Mouse (Mus musculus): ENCODE measurements around the gene Man1a2. TPM values are rescaled to one million over a fixed set of nuclear protein-coding genes. Genes with fewer than 3 reads are reported as not detected.

The Man1a2 gene
- polyA plus RNA-seq, 1 experiment from 2014 or later = 39.1 TPM

- H3K9me3 ChIP-seq = no peaks in the 10 kb centered on the region
- 80% methylated on average over 3 of the region's 3 CpGs for WGBS
- no peaks in the 10 kb centered on the region for H3K4me1 ChIP-seq
- H3K27me3 ChIP-seq = no peaks in the 10 kb centered on the region
- no peak overlapping the region for H3K27ac ChIP-seq (replicated peaks)
- no peaks in the 10 kb centered on the region for H3K36me3 ChIP-seq
- no peak for ATAC-seq (replicated peaks)
- H3K4me2 ChIP-seq (replicated peaks) = no peak overlapping the region
- H3K9ac ChIP-seq (replicated peaks) = no peak overlapping the region
- H3K4me3 ChIP-seq = no peak overlapping the region
Measured at GRCm38 (mm10) chr3:100552171-100552570, 133.1 kb downstream of the Man1a2 start.

- no peaks in the 10 kb centered on the region for H3K4me1 ChIP-seq
- WGBS = 92% methylated on average over 3 of the region's 3 CpGs
- no peaks in the 10 kb centered on the region for H3K36me3 ChIP-seq
- no peak for ATAC-seq (replicated peaks)
- H3K4me3 ChIP-seq = no peak overlapping the region
- no peak overlapping the region for H3K27ac ChIP-seq (replicated peaks)
- no peaks in the 10 kb centered on the region for H3K27me3 ChIP-seq
- H3K9me3 ChIP-seq = no peaks in the 10 kb centered on the region
- no peak overlapping the region for H3K9ac ChIP-seq (replicated peaks)
- H3K4me2 ChIP-seq (replicated peaks) = no peak overlapping the region
Measured at GRCm38 (mm10) chr3:100547913-100548292, 137.4 kb downstream of the Man1a2 start.

GRCm38 (mm10) chr3:100547162-100547912 lies 138.0 kb downstream of the Man1a2 start:
- H3K9me3 ChIP-seq = no peaks in the 10 kb centered on the region
- H3K4me1 ChIP-seq = no peaks in the 10 kb centered on the region
- no peak overlapping the region for H3K4me2 ChIP-seq (replicated peaks)
- no peak overlapping the region for H3K4me3 ChIP-seq
- H3K27ac ChIP-seq (replicated peaks) = no peak overlapping the region
- 86% methylated on average over 10 of the region's 10 CpGs for WGBS
- H3K27me3 ChIP-seq = no peaks in the 10 kb centered on the region
- ATAC-seq (replicated peaks) = no peak
- no peaks in the 10 kb centered on the region for H3K36me3 ChIP-seq
- no peak overlapping the region for H3K9ac ChIP-seq (replicated peaks)

GRCm38 (mm10) chr3:100536686-100537085 lies 148.6 kb downstream of the Man1a2 start:
- H3K9ac ChIP-seq (replicated peaks) = no peak overlapping the region

GRCm38 (mm10) chr3:100535902-100536301 lies 149.4 kb downstream of the Man1a2 start:
- H3K27me3 ChIP-seq = no peaks in the 10 kb centered on the region
- no peak overlapping the region for H3K9ac ChIP-seq (replicated peaks)
- no peaks in the 10 kb centered on the region for H3K36me3 ChIP-seq
- no peaks in the 10 kb centered on the region for H3K9me3 ChIP-seq
- H3K4me1 ChIP-seq = no peaks in the 10 kb centered on the region
- 74% methylated on average over 4 of the region's 4 CpGs for WGBS
- no peak overlapping the region for H3K4me2 ChIP-seq (replicated peaks)
- ATAC-seq (replicated peaks) = no peak
- no peak overlapping the region for H3K27ac ChIP-seq (replicated peaks)
- H3K4me3 ChIP-seq = no peak overlapping the region

More at GRCm38 (mm10) chr3:100536686-100537085, 148.6 kb downstream of the Man1a2 start:
- 98% methylated on average over 2 of the region's 2 CpGs for WGBS
- H3K27me3 ChIP-seq = no peaks in the 10 kb centered on the region
- H3K4me2 ChIP-seq (replicated peaks) = no peak overlapping the region
- no peak overlapping the region for H3K27ac ChIP-seq (replicated peaks)
- no peak overlapping the region for H3K4me3 ChIP-seq
- H3K36me3 ChIP-seq = no peaks in the 10 kb centered on the region
- no peaks in the 10 kb centered on the region for H3K9me3 ChIP-seq
- H3K4me1 ChIP-seq = no peaks in the 10 kb centered on the region
- no peak for ATAC-seq (replicated peaks)

- Histone ChIP-seq H3K4me3 (no peak overlapping the region), H3K4me2 (replicated peaks) (no peak overlapping the region), H3K27me3 (no peaks in the 10 kb centered on the region), H3K9ac (replicated peaks) (no peak overlapping the region), H3K4me1 (no peaks in the 10 kb centered on the region), H3K36me3 (no peaks in the 10 kb centered on the region), H3K9me3 (no peaks in the 10 kb centered on the region), H3K27ac (replicated peaks) (no peak overlapping the region)
- WGBS = 59% methylated on average over 3 of the region's 3 CpGs
- no peak for ATAC-seq (replicated peaks)
Measured at GRCm38 (mm10) chr3:100535298-100535697, 150.0 kb downstream of the Man1a2 start.

GRCm38 (mm10) chr3:100534394-100534793 lies 150.9 kb downstream of the Man1a2 start:
- Histone ChIP-seq H3K9ac (replicated peaks) (no peak overlapping the region), H3K9me3 (no peaks in the 10 kb centered on the region), H3K4me2 (replicated peaks) (no peak overlapping the region), H3K36me3 (no peaks in the 10 kb centered on the region), H3K27me3 (no peaks in the 10 kb centered on the region), H3K4me1 (no peaks in the 10 kb centered on the region), H3K4me3 (no peak overlapping the region), H3K27ac (replicated peaks) (no peak overlapping the region)
- 79% methylated on average over 3 of the region's 3 CpGs for WGBS
- no peak for ATAC-seq (replicated peaks)

GRCm38 (mm10) chr3:100533429-100533828 lies 151.9 kb downstream of the Man1a2 start:
- Histone ChIP-seq H3K4me3 (no peak overlapping the region), H3K4me2 (replicated peaks) (no peak overlapping the region), H3K4me1 (no peaks in the 10 kb centered on the region), H3K27me3 (no peaks in the 10 kb centered on the region), H3K9me3 (no peaks in the 10 kb centered on the region), H3K36me3 (no peaks in the 10 kb centered on the region), H3K9ac (replicated peaks) (no peak overlapping the region), H3K27ac (replicated peaks) (no peak overlapping the region)
- ATAC-seq (replicated peaks) = no peak

- no peak overlapping the region for H3K4me3 ChIP-seq
- no peaks in the 10 kb centered on the region for H3K4me1 ChIP-seq
- H3K36me3 ChIP-seq = no peaks in the 10 kb centered on the region
- 91% methylated on average over 5 of the region's 5 CpGs for WGBS
- no peaks in the 10 kb centered on the region for H3K27me3 ChIP-seq
- no peak overlapping the region for H3K9ac ChIP-seq (replicated peaks)
- no peak overlapping the region for H3K4me2 ChIP-seq (replicated peaks)
- no peak for ATAC-seq (replicated peaks)
- no peak overlapping the region for H3K27ac ChIP-seq (replicated peaks)
- no peaks in the 10 kb centered on the region for H3K9me3 ChIP-seq
Measured at GRCm38 (mm10) chr3:100530919-100531318, 154.4 kb downstream of the Man1a2 start.

- no peaks in the 10 kb centered on the region for H3K36me3 ChIP-seq
- H3K4me2 ChIP-seq (replicated peaks) = no peak overlapping the region
- H3K27ac ChIP-seq (replicated peaks) = no peak overlapping the region
- no peak overlapping the region for H3K4me3 ChIP-seq
- no peak for ATAC-seq (replicated peaks)
- no peaks in the 10 kb centered on the region for H3K4me1 ChIP-seq
- H3K9ac ChIP-seq (replicated peaks) = no peak overlapping the region
- 91% methylated on average over 7 of the region's 7 CpGs for WGBS
- H3K9me3 ChIP-seq = no peaks in the 10 kb centered on the region
- H3K27me3 ChIP-seq = no peaks in the 10 kb centered on the region
Measured at GRCm38 (mm10) chr3:100530244-100530788, 155.0 kb downstream of the Man1a2 start.

GRCm38 (mm10) chr3:100522671-100523070 lies 162.6 kb downstream of the Man1a2 start:
- ATAC-seq (replicated peaks) = no peak
- H3K9me3 ChIP-seq = no peaks in the 10 kb centered on the region
- no peaks in the 10 kb centered on the region for H3K4me1 ChIP-seq
- no peak overlapping the region for H3K27ac ChIP-seq (replicated peaks)
- no peak overlapping the region for H3K9ac ChIP-seq (replicated peaks)
- no peak overlapping the region for H3K4me3 ChIP-seq
- WGBS = 84% methylated on average over 7 of the region's 7 CpGs
- no peak overlapping the region for H3K4me2 ChIP-seq (replicated peaks)
- H3K36me3 ChIP-seq = no peaks in the 10 kb centered on the region
- no peaks in the 10 kb centered on the region for H3K27me3 ChIP-seq

- Histone ChIP-seq H3K4me2 (replicated peaks) (no peak overlapping the region), H3K27ac (replicated peaks) (no peak overlapping the region), H3K27me3 (no peaks in the 10 kb centered on the region), H3K9ac (replicated peaks) (no peak overlapping the region), H3K4me1 (no peaks in the 10 kb centered on the region), H3K4me3 (no peak overlapping the region), H3K9me3 (no peaks in the 10 kb centered on the region), H3K36me3 (no peaks in the 10 kb centered on the region)
- no peak for ATAC-seq (replicated peaks)
- WGBS = 56% methylated on average over 1 of the region's 1 CpGs
Measured at GRCm38 (mm10) chr3:100521626-100522025, 163.7 kb downstream of the Man1a2 start.

GRCm38 (mm10) chr3:100515754-100516141 lies 169.6 kb downstream of the Man1a2 start:
- Histone ChIP-seq H3K4me3 (no peak overlapping the region), H3K4me2 (replicated peaks) (no peak overlapping the region), H3K9ac (replicated peaks) (no peak overlapping the region), H3K9me3 (no peaks in the 10 kb centered on the region), H3K4me1 (no peaks in the 10 kb centered on the region), H3K27me3 (no peaks in the 10 kb centered on the region), H3K27ac (replicated peaks) (no peak overlapping the region), H3K36me3 (no peaks in the 10 kb centered on the region)
- WGBS = 88% methylated on average over 5 of the region's 5 CpGs
- no peak for ATAC-seq (replicated peaks)
